In the genomic region with DNA sequence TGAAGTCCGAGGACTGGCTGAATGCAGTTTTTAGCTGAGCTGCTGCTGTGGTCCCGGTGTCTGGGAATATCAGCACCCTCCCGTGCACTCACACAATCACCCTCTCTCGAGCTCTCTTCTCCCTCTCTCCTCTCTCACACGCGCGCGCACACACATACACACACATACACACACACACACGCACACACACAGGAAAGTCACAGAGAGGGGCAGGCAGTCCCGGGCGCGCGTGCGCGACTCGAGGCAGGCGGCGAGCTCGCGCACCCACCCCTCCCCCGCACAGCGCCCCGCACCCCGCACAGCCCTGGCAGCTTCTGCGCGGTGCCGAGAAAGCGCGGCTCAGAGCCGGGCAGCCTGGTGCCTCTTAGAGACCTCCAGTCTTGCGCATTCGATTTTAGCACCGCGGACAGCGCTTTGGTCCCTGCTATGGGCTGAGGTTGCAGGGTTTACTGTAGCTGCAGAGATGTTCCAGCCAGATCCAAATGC, we compare ENCODE assay signal across 8 mouse cellular contexts. TPM values are rescaled to one million over a fixed set of nuclear protein-coding genes. Genes with fewer than 3 reads are reported as not detected.
A peak's percentile ranks its signal among the peaks of the same experiment; 100 is the strongest.
DNase-seq lines count a peak whose midpoint lies in the region; ATAC-seq and TF ChIP-seq lines count a peak whose summit lies in the region.

A gene (minus strand): TSS at position 240 of the 486 bp plus-strand sequence.

- H3K79me2 ChIP-seq in MEL (ENCODE audit: control insufficient read depth, insufficient read depth, low read length, poor library complexity), result no peaks in the 10 kb centered on the region

- H3K4me2 ChIP-seq in forebrain, embryonic 14.5 days (ENCODE audit: low read length), result peak within 1 kb of the TSS; percentile 73

- H3K9me3 ChIP-seq in MEL (replicated peaks; ENCODE audit: insufficient read depth, low read length), result no peaks in the 10 kb centered on the region
- H3K9me3 ChIP-seq in forebrain, embryonic 14.5 days (replicated peaks; ENCODE audit: control insufficient read depth, low read length), result no peaks in the 10 kb centered on the region

- no peak for TF ChIP-seq CTCF in MEL (IDR thresholded peaks at IDR 0.05 in 2 of 3, conservative IDR thresholded peaks at IDR 0.05 in 1 of 3; ENCODE audit: control insufficient read depth in 1 of 3, insufficient read depth in 1 of 3, low read depth in 2 of 3, low read length in 3 of 3, poor library complexity in 1 of 3, severe bottlenecking in 1 of 3)

- peak; percentile 2 for DNase-seq in MEL (ENCODE audit: low read depth, low spot score)
- peak; percentile 92 for DNase-seq in forebrain, embryonic 14.5 days (ENCODE audit: low spot score)
- peak; percentile 75 for DNase-seq in layer of hippocampus, adult 9-10 months (ENCODE audit: low spot score)
- DNase-seq in lung, postnatal 10 days, result peak; percentile 71
- DNase-seq in right cerebral cortex, adult 18-20 months, result peak; percentile 92
- DNase-seq in urinary bladder, postnatal 4 days (ENCODE audit: low spot score in 2 of 2), result peak; percentile 57 to 81

- TF ChIP-seq RAD21 in MEL (IDR thresholded peaks at IDR 0.05; ENCODE audit: low read depth, low read length), result no peak

- no peak within 1 kb of the TSS for H3K27ac ChIP-seq in MEL (ENCODE audit: control insufficient read depth, low read depth, low read length)
- peak within 1 kb of the TSS; percentile 96 for H3K27ac ChIP-seq in forebrain, embryonic 14.5 days (ENCODE audit: low read depth, low read length)

- ATAC-seq in cerebellum, adult (ENCODE audit: insufficient number of reproducible peaks, low FRiP score, low TSS enrichment), result peak; percentile 78
- ATAC-seq in forebrain, embryonic 14.5 days, result peak; percentile 91
- peak; percentile 61 to 73; a peak in 3 of 4 replicates for ATAC-seq in hematopoietic stem cell, adult 5-6 weeks (replicated peaks in 1 of 2; ENCODE audit: insufficient read depth in 1 of 2, low FRiP score in 2 of 2, low TSS enrichment in 1 of 2, low read depth in 1 of 2, poor library complexity in 2 of 2, severe bottlenecking in 2 of 2)

- WGBS in forebrain, embryonic 14.5 days, result under 1% methylated on average over 35 of the region's 35 CpGs

- no peak for TF ChIP-seq POLR2A in MEL (IDR thresholded peaks at IDR 0.05; ENCODE audit: control insufficient read depth in 1 of 2, insufficient read depth in 1 of 2, low read depth in 1 of 2, low read length in 2 of 2, poor library complexity in 1 of 2)

- no peak within 1 kb of the TSS for H3K9ac ChIP-seq in MEL (ENCODE audit: control insufficient read depth, low read depth, low read length, poor library complexity, severe bottlenecking)
- peak within 1 kb of the TSS; percentile 83 for H3K9ac ChIP-seq in forebrain, embryonic 14.5 days (ENCODE audit: low read length)

- TF ChIP-seq EP300 in MEL (IDR thresholded peaks at IDR 0.05; ENCODE audit: low read depth in 1 of 2, low read length in 2 of 2), result no peak

- H3K27me3 ChIP-seq in MEL (ENCODE audit: control insufficient read depth in 1 of 2, insufficient read depth in 2 of 2, low read length in 2 of 2), result no peaks in the 10 kb centered on the region
- no peaks in the 10 kb centered on the region for H3K27me3 ChIP-seq in forebrain, embryonic 14.5 days (replicated peaks; ENCODE audit: control insufficient read depth, insufficient read depth, low read length)

- no peaks in the 10 kb centered on the region for H3K36me3 ChIP-seq in MEL (ENCODE audit: control insufficient read depth in 1 of 2, insufficient read depth in 2 of 2, low read length in 2 of 2)
- H3K36me3 ChIP-seq in forebrain, embryonic 14.5 days (ENCODE audit: control insufficient read depth, insufficient read depth, low read length), result no peaks in the 10 kb centered on the region

- no peaks in the 10 kb centered on the region for H3K4me1 ChIP-seq in MEL (ENCODE audit: control insufficient read depth in 1 of 2, insufficient read depth in 2 of 2, low read length in 2 of 2)
- peaks cover 20% of the 10 kb centered on the region for H3K4me1 ChIP-seq in forebrain, embryonic 14.5 days (ENCODE audit: control insufficient read depth, insufficient read depth, low read length)

- H3K4me3 ChIP-seq in MEL (ENCODE audit: control insufficient read depth in 1 of 2, insufficient read depth in 1 of 2, low read depth in 2 of 2, low read length in 2 of 2), result no peak within 1 kb of the TSS
- H3K4me3 ChIP-seq in forebrain, embryonic 14.5 days (ENCODE audit: low read depth, low read length), result peak within 1 kb of the TSS; percentile 68

TF ChIP-seq in MEL, 35 proteins besides CTCF, POLR2A, EP300 and RAD21:
- no peak for TF ChIP-seq NELFE (IDR thresholded peaks at IDR 0.05; ENCODE audit: low read depth, low read length)
- no peak for TF ChIP-seq CHD2 (IDR thresholded peaks at IDR 0.05; ENCODE audit: low read length)
- no peak for TF ChIP-seq MAZ (IDR thresholded peaks at IDR 0.05; ENCODE audit: low read depth, low read length)
- TF ChIP-seq ZMIZ1 (IDR thresholded peaks at IDR 0.05; ENCODE audit: low read depth, low read length), result no peak
- no peak for TF ChIP-seq MYB (IDR thresholded peaks at IDR 0.05; ENCODE audit: low read depth, low read length)
- no peak for TF ChIP-seq TBP (IDR thresholded peaks at IDR 0.05; ENCODE audit: low read depth, low read length)
- TF ChIP-seq ZNF384 (IDR thresholded peaks at IDR 0.05; ENCODE audit: low read depth, low read length), result no peak
- TF ChIP-seq RCOR1 (IDR thresholded peaks at IDR 0.05; ENCODE audit: low read depth, low read length), result no peak
- TF ChIP-seq HCFC1 (IDR thresholded peaks at IDR 0.05; ENCODE audit: low read depth, low read length), result no peak
- TF ChIP-seq E2F4 (IDR thresholded peaks at IDR 0.05; ENCODE audit: borderline replicate concordance, low read depth, low read length), result no peak
- TF ChIP-seq MAFK (IDR thresholded peaks at IDR 0.05; ENCODE audit: borderline replicate concordance, low read depth, low read length), result no peak

RNA-seq across cellular contexts. Expression of the gene that starts here (rescaled TPM):
- not detected in 2 replicates for total RNA-seq in MEL (2012; rRNA removed)
- polyA plus RNA-seq in MEL (2012; ENCODE audit: insufficient read depth in 1 of 2, insufficient read length in 2 of 2, low read depth in 1 of 2, low replicate concordance in 2 of 2, missing spikeins in 1 of 2), result not detected
- polyA plus RNA-seq in forebrain, embryonic 14.5 days (2014; fragmentation: Nextera tagmentation; extraction: Ambion mirVana), result 94.8 and 171 TPM in 2 replicates
- 1.9 and 6.9 TPM in 2 replicates for total RNA-seq in hematopoietic stem cell, adult 5-6 weeks (2017)

Comparison
In these comparisons a context has a peak if more than half of its experiments do, and no peak if none do; other contexts are left out.
1. RNA of the gene that starts here (polyA plus RNA-seq): 94.8 to 171 TPM in forebrain, embryonic 14.5 days; not detected in MEL; every median in the first group is over 10 times any median in the second.
2. Peak in DNase-seq in MEL; RNA of the gene not detected or under 1 TPM.
3. DNase-seq: peak in every context shown above with its lines; median percentile 92 in forebrain, embryonic 14.5 days; 92 in right cerebral cortex, adult 18-20 months; 75 in layer of hippocampus, adult 9-10 months; 71 in lung, postnatal 10 days; 69 in urinary bladder, postnatal 4 days; 2 in MEL.
4. Peak in every context shown above with its lines, with median percentiles within 50 percentile points of each other: ATAC-seq.